Mouse (Mus musculus): Measurements from ENCODE around the gene Rps6kl1.

- no peak for TF ChIP-seq CTCF (IDR thresholded peaks at IDR 0.05; ENCODE audit: low read depth, low read length)
- no peak for TF ChIP-seq GATA1 (IDR thresholded peaks at IDR 0.05; ENCODE audit: borderline replicate concordance, low read length)
- no peak for TF ChIP-seq TAL1 (conservative IDR thresholded peaks at IDR 0.05; ENCODE audit: low read depth, low read length)
- TF ChIP-seq POLR2AphosphoS5 (IDR thresholded peaks at IDR 0.05; ENCODE audit: insufficient replicate concordance, low read depth, low read length) = no peak
- TF ChIP-seq GATA2 (IDR thresholded peaks at IDR 0.05; ENCODE audit: borderline replicate concordance, low read depth, low read length) = no peak
Measured at GRCm38 (mm10) chr12:85146881-85147280, 4.2 kb downstream of the Rps6kl1 start.
